Mouse (Mus musculus): ENCODE results near the gene Tbc1d2b. TPM values are rescaled to one million over a fixed set of nuclear protein-coding genes. Genes with fewer than 3 reads are reported as not detected.
A peak's percentile ranks its signal among the peaks of the same experiment; 100 is the strongest.

Tbc1d2b gene
- total and polyA plus RNA-seq, 2 experiments: 14.1 to 16.9 TPM

DNA sequence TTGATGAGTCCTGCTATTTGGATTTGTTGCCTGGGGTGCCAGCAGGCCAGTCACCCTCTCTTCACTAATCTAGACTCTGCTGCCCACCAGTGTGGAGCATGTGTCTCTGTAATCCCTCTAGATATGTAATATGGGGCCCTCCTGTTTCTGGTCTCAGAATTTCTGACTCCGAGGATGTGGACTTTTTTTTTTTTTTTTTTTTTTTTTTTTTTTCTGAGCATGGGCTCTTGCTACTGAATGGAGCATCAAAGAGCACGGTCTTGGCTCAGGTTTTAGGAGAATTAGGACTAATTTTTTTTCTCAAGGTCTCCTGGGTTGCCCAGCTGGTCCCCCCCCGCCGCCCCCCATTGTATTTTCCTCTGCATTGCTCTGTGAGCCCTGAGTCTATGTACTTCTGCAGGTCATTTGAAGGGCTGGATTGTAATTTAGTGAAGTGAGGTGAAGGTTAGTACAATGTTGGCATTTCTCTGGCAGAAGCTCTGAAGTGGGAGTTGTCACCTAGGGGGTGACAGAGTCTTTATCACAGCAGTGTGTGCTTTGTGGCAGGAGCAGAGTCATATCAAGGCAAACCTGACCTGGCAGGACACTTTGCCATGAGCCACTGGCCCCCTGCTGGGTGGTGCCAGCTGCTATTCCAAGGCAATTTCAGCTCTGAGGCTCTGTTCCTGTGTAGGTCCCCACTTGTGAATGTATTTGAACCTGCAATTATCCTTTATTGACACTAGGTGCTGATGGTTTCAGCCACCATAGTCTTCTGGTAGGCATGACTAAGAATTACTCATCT, 105.7 kb downstream of the Tbc1d2b start:
- Histone ChIP-seq H3K4me1 (ENCODE audit: control insufficient read depth, insufficient read depth, low read length) (peaks cover 13% of the 10 kb centered on the region), H3K9ac (ENCODE audit: low read depth, low read length) (no peak overlapping the region), H3K27me3 (ENCODE audit: control insufficient read depth, insufficient read depth, low read length) (no peaks in the 10 kb centered on the region), H3K4me3 (ENCODE audit: insufficient read depth, low read depth, low read length) (no peak overlapping the region), H3K27ac (replicated peaks; ENCODE audit: insufficient read depth, low read depth, low read length) (peak overlapping the region; percentile 74), H3K79me2 (ENCODE audit: control insufficient read depth, insufficient read depth, low read length) (no peaks in the 10 kb centered on the region), H3K36me3 (ENCODE audit: control insufficient read depth, insufficient read depth, low read length) (no peaks in the 10 kb centered on the region)
- 43% methylated on average over 4 of the region's 4 CpGs for WGBS
- peak; percentile 83 for DNase-seq (ENCODE audit: extremely low read depth, low read depth, low spot score)
- peak; percentile 28; the same call in 1 of the 2 replicates for TF ChIP-seq CTCF (IDR thresholded peaks at IDR 0.05; ENCODE audit: low read depth, low read length)
- no peak for TF ChIP-seq POLR2A (IDR thresholded peaks at IDR 0.05; ENCODE audit: extremely low read depth, insufficient read depth, low read length)

DNA sequence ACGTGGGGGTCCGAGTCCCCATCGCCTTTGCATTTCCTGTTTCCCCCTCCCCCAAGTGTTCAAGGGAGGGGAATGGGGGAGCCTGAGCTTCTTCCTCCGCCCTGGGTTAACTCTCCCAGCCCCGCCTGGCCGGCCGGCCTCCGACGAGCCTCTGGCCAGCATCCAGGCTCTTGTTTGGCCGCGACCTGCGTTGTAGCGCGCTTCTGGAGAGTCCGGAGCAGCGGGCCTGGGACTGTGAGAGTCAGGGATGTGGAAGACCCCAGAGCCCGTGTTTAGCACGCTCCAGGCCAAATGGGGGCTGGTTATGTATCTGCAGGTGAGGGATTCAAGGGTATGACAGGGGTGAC, 106.9 kb downstream of the Tbc1d2b start:
- Histone ChIP-seq H3K36me3 (ENCODE audit: control insufficient read depth, insufficient read depth, low read length) (no peaks in the 10 kb centered on the region), H3K79me2 (ENCODE audit: control insufficient read depth, insufficient read depth, low read length) (no peaks in the 10 kb centered on the region), H3K9ac (ENCODE audit: low read depth, low read length) (peak overlapping the region; percentile 88), H3K4me3 (ENCODE audit: insufficient read depth, low read depth, low read length) (peak overlapping the region; percentile 95), H3K4me1 (ENCODE audit: control insufficient read depth, insufficient read depth, low read length) (peaks cover 13% of the 10 kb centered on the region), H3K27ac (replicated peaks; ENCODE audit: insufficient read depth, low read depth, low read length) (peak overlapping the region; percentile 47), H3K27me3 (ENCODE audit: control insufficient read depth, insufficient read depth, low read length) (no peaks in the 10 kb centered on the region)
- TF ChIP-seq CTCF (IDR thresholded peaks at IDR 0.05; ENCODE audit: low read depth, low read length): no peak
- no peak for TF ChIP-seq POLR2A (IDR thresholded peaks at IDR 0.05; ENCODE audit: extremely low read depth, insufficient read depth, low read length)
- peak; percentile 61 for DNase-seq (ENCODE audit: extremely low read depth, low read depth, low spot score)
- 3% methylated on average over 18 of the region's 18 CpGs for WGBS

DNA sequence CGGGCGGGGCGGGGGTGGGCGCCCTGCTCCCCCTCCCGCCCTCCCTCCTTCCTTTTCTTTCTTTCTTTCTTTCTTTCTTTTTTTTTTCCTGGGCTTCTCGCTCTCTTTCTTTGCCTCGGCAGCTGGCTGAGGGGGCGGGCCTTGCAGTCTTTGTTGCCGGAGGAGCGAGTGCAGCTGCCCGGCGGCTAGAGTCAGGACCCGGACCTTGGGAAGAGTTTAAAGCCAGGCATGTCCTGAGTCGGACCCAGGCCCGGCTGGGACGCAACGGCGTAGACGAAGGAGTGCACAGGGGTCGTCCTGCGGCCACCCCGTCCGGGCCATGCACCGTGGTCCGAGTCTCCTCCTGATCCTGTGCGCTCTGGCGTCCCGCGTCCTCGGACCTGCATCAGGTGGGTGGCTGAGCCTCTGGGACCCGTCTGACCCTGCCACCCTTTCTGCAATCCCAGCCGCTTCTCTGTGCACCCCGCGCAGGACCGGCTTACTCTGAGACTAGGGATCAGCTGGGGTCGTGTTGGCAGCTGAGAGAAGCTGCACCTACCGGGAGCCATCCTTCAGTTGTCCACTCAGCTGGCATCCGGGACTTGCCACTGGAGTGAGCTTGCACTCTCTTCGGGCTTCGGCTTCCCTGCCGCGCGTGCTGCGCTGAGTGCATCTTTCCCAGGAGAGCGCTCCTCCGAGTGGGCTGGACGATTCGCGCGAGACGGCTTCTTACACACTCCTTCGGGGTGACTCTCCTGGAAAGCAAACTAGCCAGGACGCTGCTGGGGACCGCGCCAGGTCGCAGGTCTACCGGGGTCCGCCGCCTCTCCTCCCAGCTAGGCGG, 107.5 kb downstream of the Tbc1d2b start, which contains the start of gene Adamts7:
Gene Adamts7 (plus strand): TSS at position 144 of the 823 bp plus-strand sequence.
- Histone ChIP-seq H3K27me3 (ENCODE audit: control insufficient read depth, insufficient read depth, low read length) (no peaks in the 10 kb centered on the region), H3K36me3 (ENCODE audit: control insufficient read depth, insufficient read depth, low read length) (no peaks in the 10 kb centered on the region), H3K4me1 (ENCODE audit: control insufficient read depth, insufficient read depth, low read length) (peaks cover 13% of the 10 kb centered on the region), H3K9ac (ENCODE audit: low read depth, low read length) (peak within 1 kb of the TSS; percentile 88), H3K27ac (replicated peaks; ENCODE audit: insufficient read depth, low read depth, low read length) (peak within 1 kb of the TSS; percentile 47), H3K4me3 (ENCODE audit: insufficient read depth, low read depth, low read length) (peak within 1 kb of the TSS; percentile 95), H3K79me2 (ENCODE audit: control insufficient read depth, insufficient read depth, low read length) (no peaks in the 10 kb centered on the region)
- peak; percentile 35 for DNase-seq (ENCODE audit: extremely low read depth, low read depth, low spot score)
- TF ChIP-seq CTCF (IDR thresholded peaks at IDR 0.05; ENCODE audit: low read depth, low read length) (no peak), POLR2A (IDR thresholded peaks at IDR 0.05; ENCODE audit: extremely low read depth, insufficient read depth, low read length) (0 out of 2 replicates have a peak, but pooled peaks have one; percentile 10)
- WGBS: under 1% methylated on average over 55 of the region's 60 CpGs

DNA sequence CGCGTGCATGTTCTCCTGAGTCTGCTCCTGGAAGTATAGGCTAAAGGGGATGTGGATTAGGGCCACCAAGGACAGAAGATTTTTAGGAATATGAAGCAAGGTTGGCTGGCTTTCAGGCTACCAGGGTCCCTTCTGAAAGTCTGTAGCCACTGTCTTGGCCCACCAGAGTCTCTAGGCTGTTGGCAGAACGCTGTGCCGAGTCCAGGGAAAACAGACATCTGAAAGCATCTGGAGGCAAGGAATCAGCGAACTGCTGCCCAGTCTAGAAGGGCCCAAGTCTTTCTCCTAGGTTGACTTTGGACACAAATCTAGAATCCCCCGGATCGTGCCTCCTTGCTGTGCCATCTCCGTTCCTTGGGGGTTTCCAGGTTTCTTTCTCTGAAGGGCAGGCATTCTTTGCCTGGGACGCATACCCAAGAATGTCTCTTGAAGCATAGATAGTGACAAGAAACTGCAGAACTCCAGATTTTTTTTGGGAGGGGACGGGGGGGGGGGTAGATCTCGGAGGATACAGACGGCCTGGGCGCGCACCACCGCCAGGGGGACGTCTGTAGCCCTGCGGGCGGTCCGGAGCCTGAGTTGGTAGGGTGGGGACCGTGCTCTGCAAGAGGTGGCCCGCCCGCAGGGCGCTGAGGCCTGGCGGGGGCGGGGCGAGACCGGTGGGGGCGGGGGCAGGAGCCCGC, 108.2 kb downstream of the Tbc1d2b start:
- H3K27me3 ChIP-seq (ENCODE audit: control insufficient read depth, insufficient read depth, low read length): no peaks in the 10 kb centered on the region
- DNase-seq (ENCODE audit: extremely low read depth, low read depth, low spot score): peak; percentile 19

More for the DNA sequence above, 108.2 kb downstream of the Tbc1d2b start:
- TF ChIP-seq POLR2A (IDR thresholded peaks at IDR 0.05; ENCODE audit: extremely low read depth, insufficient read depth, low read length): no peak
- peak; percentile 54 for TF ChIP-seq CTCF (IDR thresholded peaks at IDR 0.05; ENCODE audit: low read depth, low read length)
- Histone ChIP-seq H3K4me3 (ENCODE audit: insufficient read depth, low read depth, low read length) (no peak overlapping the region; the same call in 1 of the 2 replicates), H3K79me2 (ENCODE audit: control insufficient read depth, insufficient read depth, low read length) (no peaks in the 10 kb centered on the region), H3K9ac (ENCODE audit: low read depth, low read length) (no peak overlapping the region), H3K4me1 (ENCODE audit: control insufficient read depth, insufficient read depth, low read length) (peaks cover 13% of the 10 kb centered on the region), H3K27ac (replicated peaks; ENCODE audit: insufficient read depth, low read depth, low read length) (no peak overlapping the region), H3K36me3 (ENCODE audit: control insufficient read depth, insufficient read depth, low read length) (no peaks in the 10 kb centered on the region)
- WGBS: 28% methylated on average over 21 of the region's 29 CpGs

Other genes with a start within 250 kb of the Tbc1d2b start
- 551 and 607 TPM in 2 replicates for gene Ctsh, start 216.7 kb downstream of the Tbc1d2b start, total RNA-seq (2014; rRNA removed)
- gene Ctsh, start 216.7 kb downstream of the Tbc1d2b start, polyA plus RNA-seq (2012; rRNA removed): 109 and 194 TPM in 2 replicates
- gene Morf4l1, start 156.0 kb downstream of the Tbc1d2b start, total RNA-seq (2014; rRNA removed): 144 and 161 TPM in 2 replicates
- gene Morf4l1, start 156.0 kb downstream of the Tbc1d2b start, polyA plus RNA-seq (2012; rRNA removed): 56.1 and 67.4 TPM in 2 replicates
- 2.7 and 5.1 TPM in 2 replicates for gene Adamts7, start 107.7 kb downstream of the Tbc1d2b start, total RNA-seq (2014; rRNA removed)
- gene Adamts7, start 107.7 kb downstream of the Tbc1d2b start, polyA plus RNA-seq (2012; rRNA removed): 11.0 and 21.8 TPM in 2 replicates

Data from liver, adult 2 months (tissue).